Mouse (Mus musculus): ENCODE measurements at regions not wholly inside any gene's neighbourhood (a gene's known extent, or its start where the extent isn't known, plus 50 kb on each side); places are given as distances from the start of the nearest gene placed in this dataset.

- no peak for DNase-seq (ENCODE audit: low spot score in 2 of 2)
Measured at GRCm38 (mm10) chr8:28117997-28118778, 670.7 kb downstream of the Poteg start.

GRCm38 (mm10) chr8:28125021-28125420 lies 677.6 kb downstream of the Poteg start:
- DNase-seq (ENCODE audit: low spot score in 2 of 2), result peak; percentile 5 to 7

- DNase-seq (ENCODE audit: low spot score in 2 of 2), result no peak
Measured at GRCm38 (mm10) chr8:28141916-28142315, 694.4 kb downstream of the Poteg start.

- DNase-seq (ENCODE audit: low spot score in 2 of 2), result peak; percentile 2 to 10
Measured at GRCm38 (mm10) chr8:28148599-28149452, 701.4 kb downstream of the Poteg start.

GRCm38 (mm10) chr8:28149453-28149767 lies 701.9 kb downstream of the Poteg start:
- DNase-seq (ENCODE audit: low spot score in 2 of 2), result no peak

GRCm38 (mm10) chr8:28160651-28161050 lies 713.2 kb downstream of the Poteg start:
- DNase-seq (ENCODE audit: low spot score in 2 of 2), result no peak

- no peak for DNase-seq (ENCODE audit: low spot score in 2 of 2)
Measured at GRCm38 (mm10) chr8:28168036-28168435, 720.6 kb downstream of the Poteg start.

- DNase-seq (ENCODE audit: low spot score in 2 of 2), result no peak
Measured at GRCm38 (mm10) chr8:28171456-28171855, 724.0 kb downstream of the Poteg start.

GRCm38 (mm10) chr8:28195943-28196342 lies 748.5 kb downstream of the Poteg start:
- DNase-seq (ENCODE audit: low spot score in 2 of 2), result no peak

GRCm38 (mm10) chr8:28235562-28235961 lies 788.1 kb downstream of the Poteg start:
- no peak for DNase-seq (ENCODE audit: low spot score in 2 of 2)

GRCm38 (mm10) chr8:28239411-28239810 lies 791.9 kb downstream of the Poteg start:
- DNase-seq (ENCODE audit: low spot score in 2 of 2), result no peak

GRCm38 (mm10) chr8:28252399-28253240 lies 805.1 kb downstream of the Poteg start:
- DNase-seq (ENCODE audit: low spot score in 2 of 2), result no peak

GRCm38 (mm10) chr8:28267277-28267676 lies 819.8 kb downstream of the Poteg start:
- no peak for DNase-seq (ENCODE audit: low spot score in 2 of 2)

GRCm38 (mm10) chr8:28284257-28284656 lies 836.8 kb downstream of the Poteg start:
- DNase-seq (ENCODE audit: low spot score in 2 of 2), result no peak

- peak; percentile 36 to 58 for DNase-seq (ENCODE audit: low spot score in 2 of 2)
Measured at GRCm38 (mm10) chr8:28298896-28299793, 851.7 kb downstream of the Poteg start.

GRCm38 (mm10) chr8:28317081-28317480 lies 869.6 kb downstream of the Poteg start:
- DNase-seq (ENCODE audit: low spot score in 2 of 2), result no peak

GRCm38 (mm10) chr8:28333388-28333787 lies 885.9 kb downstream of the Poteg start:
- no peak for DNase-seq (ENCODE audit: low spot score in 2 of 2)

GRCm38 (mm10) chr8:28337484-28337883 lies 890.0 kb downstream of the Poteg start:
- DNase-seq (ENCODE audit: low spot score in 2 of 2), result no peak

- no peak for DNase-seq (ENCODE audit: low spot score in 2 of 2)
Measured at GRCm38 (mm10) chr8:28341236-28341635, 893.8 kb downstream of the Poteg start.

GRCm38 (mm10) chr8:28366470-28366869 lies 919.0 kb downstream of the Poteg start:
- no peak for DNase-seq (ENCODE audit: low spot score in 2 of 2)

GRCm38 (mm10) chr8:28367361-28367760 lies 919.9 kb downstream of the Poteg start:
- DNase-seq (ENCODE audit: low spot score in 2 of 2), result peak; percentile 3 to 5
